Mouse (Mus musculus) gastrocnemius, postnatal 10 days (tissue): ENCODE data around the gene Rasgrp3. TPM values are rescaled to one million over a fixed set of nuclear protein-coding genes. Genes with fewer than 3 reads are reported as not detected.
A peak's percentile ranks its signal among the peaks of the same experiment; 100 is the strongest.
"Not testable (repeated sequence)": the region's sequence is repeated elsewhere in the genome, so short reads cannot be mapped to it uniquely, and the experiment has no call there.

Experiments
- DNase-seq: peaks from one replicate; pipeline ENCODE4 v3.0.0; 2021; ENCODE audit warnings: mixed read lengths
- total RNA-seq, 2 experiments: library from RNA; stranded (reverse); gene quantifications; 2 replicates each; pipeline ENCODE4 v1.2.3; 2021

The Rasgrp3 gene
- total RNA-seq, 2 experiments from 2014 or later, result 38.2 to 39.7 TPM

DNA sequence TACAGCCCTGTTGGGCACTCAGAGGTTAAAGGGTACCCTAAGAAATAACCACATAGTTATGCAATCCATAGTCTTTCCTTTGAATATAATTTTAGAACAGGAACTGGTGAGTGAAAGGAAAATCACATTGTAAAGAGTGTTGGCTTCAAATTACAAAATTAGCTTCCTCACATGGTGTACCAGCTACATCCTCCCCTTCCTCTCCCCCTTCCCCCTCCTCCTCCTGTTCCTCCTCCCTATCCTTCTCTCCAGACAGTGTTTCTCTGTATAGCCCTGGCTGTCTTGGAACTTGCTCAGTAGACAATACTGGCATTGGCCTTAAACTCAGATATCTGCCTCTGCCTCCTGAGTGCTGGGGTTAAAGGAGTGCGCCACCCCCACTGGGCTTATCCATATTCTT, 26.1 kb downstream of the Rasgrp3 start:
- no peak for DNase-seq

DNA sequence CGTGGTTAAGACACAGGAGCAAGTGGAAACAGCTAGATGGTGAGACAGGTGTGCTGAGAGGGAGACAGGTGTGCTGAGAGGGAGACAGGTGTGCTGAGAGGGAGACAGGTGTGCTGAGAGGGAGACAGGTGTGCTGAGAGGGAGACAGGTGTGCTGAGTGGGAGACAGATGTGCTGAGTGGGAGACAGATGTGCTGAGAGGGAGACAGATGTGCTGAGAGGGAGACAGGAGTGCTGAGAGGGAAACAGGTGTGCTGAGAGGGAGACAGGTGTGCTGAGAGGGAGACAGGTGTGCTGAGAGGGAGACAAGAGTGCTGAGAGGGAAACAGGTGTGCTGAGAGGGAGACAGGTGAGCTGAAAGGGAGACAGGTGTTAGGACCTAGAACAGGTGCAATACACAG, 27.5 kb downstream of the Rasgrp3 start:
- DNase-seq, result not testable (repeated sequence)

DNA sequence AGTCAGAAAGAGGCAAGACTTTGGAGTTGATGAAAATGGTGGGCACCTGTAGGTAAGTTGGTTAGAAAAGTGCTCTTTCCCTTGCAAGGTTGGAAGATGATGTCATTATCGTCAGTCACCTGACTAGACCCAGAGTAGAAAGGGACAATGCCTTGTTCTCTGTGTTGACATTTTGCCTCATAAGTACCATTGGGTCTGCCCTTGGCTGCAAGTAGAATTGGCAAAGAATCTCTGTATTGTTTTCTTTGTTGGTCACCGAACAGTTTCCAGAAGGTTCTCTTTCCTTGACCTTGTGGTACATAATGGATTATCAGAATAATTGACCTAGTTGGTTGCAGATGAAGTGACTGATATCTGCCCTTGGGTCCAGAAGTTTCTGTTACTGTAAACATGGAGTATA, 27.9 kb downstream of the Rasgrp3 start:
- DNase-seq, result no peak

DNA sequence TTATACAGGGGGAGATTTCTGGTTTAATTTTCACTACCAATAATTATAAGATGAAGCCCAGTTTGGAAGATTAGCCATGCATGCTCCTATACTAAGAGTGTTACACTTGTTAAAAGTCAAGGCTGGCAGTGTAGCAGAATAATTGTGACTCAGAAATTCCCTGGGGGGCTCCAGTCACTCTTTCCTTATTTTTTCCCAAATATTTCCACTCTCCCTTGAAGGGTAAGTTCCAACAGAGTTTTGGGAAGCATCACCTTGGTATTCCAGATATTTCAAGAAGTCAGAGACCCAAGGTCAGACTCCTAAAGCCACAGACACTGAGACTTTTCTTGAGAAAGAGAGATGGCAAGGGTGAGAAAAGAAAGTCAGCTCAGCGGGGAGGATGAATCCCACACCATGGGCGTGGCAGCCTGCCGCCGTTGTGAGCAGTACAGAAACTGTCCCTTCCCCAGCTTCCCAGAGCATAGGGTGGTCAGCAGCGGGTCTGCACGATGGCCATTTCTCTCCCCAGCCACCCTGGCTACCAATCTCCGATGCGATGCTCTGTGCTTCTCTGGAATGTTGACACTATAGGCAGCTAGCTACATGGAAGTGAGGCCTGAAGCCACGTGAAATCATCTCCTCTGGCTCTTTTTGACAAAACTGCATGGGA, 28.8 kb downstream of the Rasgrp3 start:
- DNase-seq, result no peak

DNA sequence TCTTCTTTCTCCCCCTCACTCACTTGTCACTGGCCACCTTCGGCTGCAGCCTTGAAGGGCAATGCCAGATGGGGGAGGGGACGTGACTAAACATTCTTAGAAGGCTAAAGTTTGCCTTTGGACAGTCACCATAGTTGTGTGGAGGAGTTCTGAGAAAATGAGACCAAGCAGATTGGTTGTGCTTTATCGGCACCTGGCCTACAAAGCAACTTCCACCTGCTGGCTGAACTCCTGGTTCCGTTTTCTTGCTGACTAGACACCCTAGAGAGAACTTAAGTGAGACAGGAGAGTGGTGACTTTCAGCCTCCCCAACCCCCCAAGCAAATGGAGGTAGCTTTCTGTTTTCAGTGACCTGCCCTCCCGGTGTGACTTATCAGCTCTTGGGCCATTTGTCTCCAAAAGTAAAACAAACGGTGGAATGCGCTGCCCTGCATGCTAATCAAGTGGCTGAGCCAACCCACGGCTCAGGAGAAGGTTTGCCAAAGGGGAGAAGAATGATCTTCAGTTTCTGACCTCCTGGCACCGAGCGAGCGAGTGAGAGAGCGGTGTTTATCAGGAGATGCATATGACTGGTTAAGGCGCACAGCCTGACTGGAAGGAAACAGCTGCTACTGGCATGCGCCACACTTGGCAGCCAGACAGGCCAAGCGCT, 29.4 kb downstream of the Rasgrp3 start:
- peak; percentile 84 for DNase-seq

DNA sequence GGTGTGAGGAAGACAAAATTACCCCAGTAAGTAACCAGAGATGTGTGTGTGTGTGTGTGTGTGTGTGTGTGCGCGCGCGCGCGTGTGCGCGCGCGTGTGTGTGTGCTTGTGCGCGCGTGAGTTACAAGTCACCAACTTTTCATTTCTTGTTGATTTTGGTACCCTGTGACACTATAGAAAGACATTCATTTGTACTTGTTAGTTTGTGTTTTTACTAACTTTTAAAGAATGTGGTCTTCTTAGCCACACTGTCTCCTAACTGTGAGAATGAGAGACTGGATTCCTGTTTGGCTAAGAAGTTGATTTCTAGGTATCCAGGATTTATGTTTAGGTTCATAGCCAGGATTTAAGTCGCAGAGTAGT, 29.9 kb downstream of the Rasgrp3 start:
- no peak for DNase-seq

DNA sequence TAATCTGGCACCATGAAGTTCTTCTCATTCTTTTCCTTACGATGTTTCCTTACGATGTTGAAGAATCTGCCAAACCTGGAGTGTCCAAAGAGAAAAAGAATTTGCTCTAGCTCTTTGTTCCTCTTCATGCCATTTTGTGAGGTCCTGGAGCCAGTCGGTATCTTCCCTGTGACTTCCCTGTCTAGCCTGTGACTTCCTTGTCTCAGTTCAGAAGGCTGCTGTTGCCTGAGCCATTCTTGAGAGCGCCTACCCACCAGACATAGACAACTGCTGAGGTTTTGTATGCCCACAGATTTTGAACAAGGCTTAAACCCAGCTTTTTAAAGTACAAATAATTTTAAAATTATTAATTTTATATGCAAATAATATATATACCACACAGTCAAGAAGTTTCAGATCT, 31.3 kb downstream of the Rasgrp3 start:
- no peak for DNase-seq

DNA sequence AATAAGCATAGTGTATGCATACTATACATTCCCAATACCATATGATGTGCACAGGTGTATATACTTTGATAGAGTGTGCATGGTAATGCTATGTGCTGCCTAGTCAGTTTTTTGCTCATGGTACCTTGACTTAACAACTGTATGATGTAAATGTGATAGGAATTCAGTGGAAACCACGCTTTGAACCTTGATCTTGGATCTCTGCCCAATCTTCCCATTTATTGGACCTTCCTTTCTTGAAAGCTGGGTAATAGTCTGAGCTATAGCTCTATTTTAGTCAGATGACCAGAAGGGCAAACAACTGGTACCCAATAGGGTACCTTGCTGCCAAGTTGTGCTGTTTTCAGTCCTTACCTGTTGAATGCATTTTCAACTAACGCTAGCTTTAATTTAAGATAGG, 31.8 kb downstream of the Rasgrp3 start:
- DNase-seq, result no peak

DNA sequence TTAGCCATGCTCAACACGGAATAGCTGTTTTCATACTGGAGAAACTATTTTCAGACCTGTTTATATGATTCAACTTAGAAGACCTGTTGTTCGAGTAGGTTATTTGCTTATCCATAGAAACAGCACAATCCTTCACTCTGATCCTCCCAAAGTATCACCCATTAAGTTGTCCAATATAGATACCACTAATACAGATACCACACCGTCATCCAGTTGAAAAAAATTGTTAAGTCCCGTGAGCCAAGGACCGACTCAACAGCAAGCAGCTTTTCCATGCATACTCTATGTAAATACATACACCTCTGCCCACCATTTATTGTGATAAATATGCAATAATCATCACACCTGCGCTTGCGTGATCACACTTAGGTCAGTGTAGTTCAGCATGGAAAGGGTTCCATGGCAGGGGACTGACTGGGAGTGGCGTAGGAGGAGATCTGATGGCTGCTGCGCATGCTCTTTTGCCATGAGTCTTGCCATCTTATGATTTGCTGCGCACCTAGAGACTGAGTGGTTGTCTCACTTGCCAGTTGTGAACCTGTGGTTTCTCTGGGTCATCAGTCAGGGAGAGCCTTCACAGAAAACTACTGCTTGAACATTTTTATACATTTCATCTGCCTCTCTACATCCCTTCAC, 32.9 kb downstream of the Rasgrp3 start:
- no peak for DNase-seq

DNA sequence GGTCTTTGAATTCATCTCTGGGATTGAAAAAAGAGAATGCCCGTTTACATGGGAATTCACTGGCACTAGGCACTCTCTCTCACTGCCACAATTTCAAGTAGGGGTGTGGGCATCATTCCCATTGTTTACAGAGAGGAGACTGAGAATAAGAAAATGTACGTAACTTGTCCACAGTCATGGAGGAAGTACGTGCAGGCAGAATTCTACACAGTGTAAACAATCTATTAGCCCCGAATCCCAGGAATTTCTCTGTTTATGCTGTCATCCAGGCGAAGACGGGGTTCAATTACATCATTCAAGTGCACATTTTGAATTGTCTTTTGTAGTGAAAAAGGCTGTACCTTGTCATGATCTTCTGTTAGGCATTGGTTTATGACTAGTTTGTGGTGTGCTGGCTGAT, 34.6 kb downstream of the Rasgrp3 start:
- DNase-seq, result no peak

DNA sequence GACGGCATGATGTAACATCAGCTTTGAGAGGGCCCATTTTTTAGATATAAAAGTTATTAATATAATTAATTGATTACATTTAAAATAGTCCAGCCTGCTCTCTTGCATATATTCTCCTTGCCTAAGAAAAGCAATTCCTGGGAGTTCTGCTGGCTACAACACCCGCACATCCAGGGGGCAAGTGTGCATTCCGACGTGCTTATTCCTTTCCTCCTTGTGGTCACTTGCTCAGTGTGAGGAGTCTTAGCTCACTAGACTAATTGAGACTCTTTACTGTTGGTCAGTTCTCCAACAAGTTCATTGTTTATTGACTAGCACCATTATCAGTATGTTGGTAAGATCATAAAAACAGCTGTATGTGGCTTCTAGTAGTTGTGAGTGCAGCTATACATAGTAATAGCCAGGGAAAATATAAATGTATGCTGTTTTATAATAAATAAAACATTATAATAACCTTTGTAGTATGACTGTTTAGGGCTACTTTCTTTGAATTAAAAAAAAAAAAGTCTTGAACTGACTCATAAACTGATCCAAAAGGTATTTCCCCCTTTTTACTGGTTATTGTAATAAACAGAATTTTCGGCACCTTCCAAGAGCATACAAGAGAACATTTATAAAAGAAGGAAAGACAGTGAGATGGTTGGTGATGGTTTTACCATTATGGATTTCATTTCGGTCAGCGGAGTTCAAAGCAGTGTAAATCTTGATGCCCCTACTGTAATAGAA, 35.4 kb downstream of the Rasgrp3 start:
- no peak for DNase-seq

DNA sequence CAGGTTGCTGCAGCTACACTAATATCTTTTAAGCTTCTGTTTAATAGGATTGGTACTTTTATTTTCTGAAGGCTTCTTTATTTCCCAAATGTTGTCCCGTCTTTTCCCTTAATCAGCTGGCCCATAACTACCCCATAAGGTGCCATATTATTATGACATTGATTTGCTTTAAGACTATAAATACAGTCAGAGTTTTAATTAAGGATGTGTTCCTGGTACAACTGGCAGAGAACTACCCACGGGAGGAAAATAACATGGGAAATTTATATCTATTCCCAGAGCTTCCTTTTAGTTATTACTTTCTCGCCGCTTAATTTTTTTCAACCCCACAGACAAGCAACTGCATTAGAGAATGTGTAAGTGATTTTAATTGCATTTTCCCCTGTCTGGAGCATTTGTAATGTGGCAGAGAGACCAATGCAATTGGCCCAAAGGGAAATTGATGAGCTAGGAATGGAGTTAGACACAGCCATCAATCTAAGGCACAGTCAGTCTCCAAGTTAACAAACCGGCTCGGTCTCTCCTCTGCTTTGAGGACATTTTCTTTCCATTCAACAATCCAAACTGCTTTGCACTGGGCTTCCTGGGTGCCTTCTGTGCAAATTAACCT, 36.1 kb downstream of the Rasgrp3 start:
- no peak for DNase-seq

DNA sequence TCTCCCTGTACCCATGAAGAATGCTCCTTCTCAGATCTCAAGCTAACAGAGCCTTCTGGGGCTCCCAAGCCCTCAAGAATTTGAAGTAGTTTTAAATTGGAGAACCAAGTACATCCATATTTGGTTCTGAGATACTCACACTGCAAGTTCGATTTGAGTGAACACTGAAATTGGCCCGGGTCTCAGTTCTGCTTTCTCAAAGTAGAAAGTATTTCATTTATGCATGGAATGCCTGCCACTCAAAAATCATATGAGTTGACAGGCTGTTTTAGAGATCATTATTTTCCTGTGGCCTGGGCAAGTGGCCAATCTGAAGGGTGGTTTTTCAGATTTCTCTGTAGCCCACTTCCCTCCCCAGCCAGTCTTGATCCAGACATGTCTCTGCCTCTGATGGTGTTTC, 36.7 kb downstream of the Rasgrp3 start:
- peak; percentile 12 for DNase-seq

DNA sequence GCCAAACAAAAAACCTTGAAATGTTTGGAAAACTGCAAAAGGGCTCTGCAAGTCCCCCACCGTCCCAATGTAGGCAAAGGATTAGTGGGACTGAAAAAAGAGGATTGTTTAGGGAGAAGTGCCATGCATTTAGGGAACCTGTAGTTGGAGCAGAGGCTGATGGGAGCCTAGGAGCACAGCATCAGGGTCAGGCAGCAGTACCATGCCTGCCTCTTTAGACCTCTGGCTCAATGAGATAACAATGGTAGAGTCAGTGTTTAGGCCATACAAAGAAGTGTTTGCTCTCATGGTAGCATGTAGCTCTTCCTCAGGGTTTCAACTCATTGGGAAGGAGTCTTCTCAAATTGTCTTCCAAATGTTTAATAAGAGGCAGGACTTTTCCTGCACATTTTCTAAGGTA, 40.3 kb downstream of the Rasgrp3 start:
- no peak for DNase-seq

DNA sequence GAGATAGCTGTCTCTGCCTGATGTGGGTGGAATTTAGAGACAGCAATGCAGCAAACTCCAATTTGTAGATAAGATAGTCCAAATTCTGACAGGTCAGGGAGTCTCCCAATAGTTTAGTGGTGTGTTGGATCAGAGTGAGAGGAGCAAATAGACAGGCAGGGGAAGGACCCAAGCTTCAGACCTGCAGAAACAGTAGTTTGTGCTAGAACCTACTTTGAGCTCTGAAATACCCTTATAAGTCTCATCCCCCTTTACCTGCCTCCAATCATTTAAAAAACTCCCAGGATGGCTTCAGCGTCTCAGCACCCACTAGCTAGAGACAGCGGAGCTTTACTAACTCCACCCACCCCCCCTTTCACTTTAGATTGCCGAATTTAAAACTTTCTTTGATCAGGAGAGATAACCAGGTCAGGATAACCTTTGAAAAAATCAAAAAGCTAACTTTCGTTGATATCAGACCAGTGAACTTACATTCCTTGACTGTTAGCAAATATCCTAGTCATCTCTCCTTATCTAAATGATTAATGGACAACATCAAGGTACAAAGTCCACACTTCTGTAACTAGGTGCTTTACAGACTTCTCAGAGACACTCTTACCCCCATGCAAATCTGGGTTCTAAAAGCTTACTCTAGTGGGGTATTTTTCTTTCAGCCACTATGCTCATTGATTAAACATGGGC, 41.2 kb downstream of the Rasgrp3 start:
- no peak for DNase-seq

DNA sequence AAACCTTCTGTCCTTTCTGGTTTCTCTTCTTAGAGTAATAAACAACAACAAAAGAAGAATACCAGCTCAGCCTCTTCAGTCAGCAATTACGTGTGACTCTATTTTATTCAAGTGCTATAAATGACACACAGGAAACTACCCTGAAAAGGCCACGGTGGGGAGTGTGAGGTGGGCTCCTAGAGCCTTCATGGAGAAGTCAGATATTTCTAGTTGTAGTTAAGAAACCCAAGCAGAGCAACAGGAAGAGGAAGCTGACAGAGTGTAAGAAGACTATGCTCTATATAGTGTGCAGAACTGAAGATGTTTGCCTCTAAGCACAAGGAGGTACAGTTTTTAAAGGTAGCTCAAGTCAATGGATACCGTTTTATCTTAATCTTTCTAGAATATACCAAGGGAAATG, 42.0 kb downstream of the Rasgrp3 start:
- no peak for DNase-seq

DNA sequence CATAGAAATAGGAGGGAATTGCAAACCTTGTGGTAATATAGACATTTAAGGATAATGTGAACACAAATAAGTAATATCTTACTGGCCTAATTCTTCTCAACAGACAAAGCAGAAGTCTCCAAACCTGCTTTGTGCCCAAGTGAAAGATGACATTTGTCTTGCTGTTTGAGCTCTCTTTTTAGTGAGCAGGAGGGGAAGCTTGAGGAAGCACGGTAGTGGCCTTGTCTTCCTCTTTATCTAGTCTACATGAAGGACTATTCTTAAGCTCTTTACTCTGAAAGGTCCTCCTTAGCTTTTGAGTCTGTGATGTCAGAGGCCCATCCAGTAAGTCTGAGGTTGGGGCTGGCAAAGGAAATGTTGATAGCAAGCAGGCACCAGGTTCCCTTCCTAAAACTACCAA, 43.1 kb downstream of the Rasgrp3 start:
- no peak for DNase-seq

DNA sequence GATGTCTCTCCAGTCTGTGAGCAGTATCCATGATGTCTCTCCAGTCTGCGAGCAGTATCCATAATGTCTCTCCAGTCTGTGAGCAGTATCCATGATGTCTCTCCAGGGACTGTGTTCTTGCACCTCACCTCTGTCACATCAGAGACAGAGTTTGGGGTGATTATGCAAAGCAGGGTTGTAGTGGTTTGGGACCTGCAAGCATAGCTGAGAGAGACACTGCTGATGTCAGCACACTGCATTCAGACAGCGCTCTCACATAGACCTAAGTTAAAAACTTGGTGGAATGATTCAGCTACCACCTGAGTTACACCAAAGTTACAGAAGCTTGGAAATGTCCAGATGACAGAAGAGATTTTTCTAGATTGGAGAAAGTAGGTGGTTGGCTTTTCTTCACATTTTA, 44.0 kb downstream of the Rasgrp3 start:
- DNase-seq, result no peak

DNA sequence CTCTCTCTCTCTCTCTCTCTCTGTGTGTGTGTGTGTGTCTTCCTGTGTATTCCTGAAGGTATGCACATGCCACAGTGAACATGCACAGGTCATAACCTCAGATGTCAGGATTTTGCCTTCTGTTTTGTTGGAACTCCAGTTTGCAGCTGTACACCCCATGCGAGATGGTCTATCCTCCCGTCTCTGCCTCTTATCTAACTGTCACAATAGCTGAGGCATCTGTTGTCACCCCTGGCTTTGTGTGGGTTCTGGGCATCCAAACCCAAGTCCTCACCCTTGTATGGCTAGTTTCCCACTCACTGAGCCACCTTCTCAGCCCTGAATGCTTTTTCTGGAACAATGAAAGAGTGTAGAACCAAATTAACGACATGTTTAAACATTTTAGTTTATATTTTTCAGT, 44.7 kb downstream of the Rasgrp3 start:
- no peak for DNase-seq

DNA sequence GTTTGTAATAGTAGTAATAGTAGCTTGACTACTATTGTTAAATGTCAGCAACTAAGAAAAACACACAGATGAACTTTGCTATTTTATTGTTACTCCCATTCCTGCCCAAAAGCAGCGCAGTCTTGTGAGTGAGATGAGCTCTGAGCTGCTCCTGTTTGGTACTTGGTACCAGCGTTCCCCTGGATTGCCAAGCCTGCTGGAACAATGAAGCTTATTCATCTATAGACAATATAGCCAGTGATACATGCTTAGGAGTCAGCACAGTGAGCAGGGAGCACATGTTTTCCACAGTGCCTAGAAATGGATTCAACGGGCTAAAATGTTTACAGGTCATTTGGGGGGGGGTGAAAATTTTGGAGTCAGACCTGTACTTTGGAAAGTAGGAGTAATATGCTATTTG, 50.5 kb downstream of the Rasgrp3 start:
- no peak for DNase-seq

DNA sequence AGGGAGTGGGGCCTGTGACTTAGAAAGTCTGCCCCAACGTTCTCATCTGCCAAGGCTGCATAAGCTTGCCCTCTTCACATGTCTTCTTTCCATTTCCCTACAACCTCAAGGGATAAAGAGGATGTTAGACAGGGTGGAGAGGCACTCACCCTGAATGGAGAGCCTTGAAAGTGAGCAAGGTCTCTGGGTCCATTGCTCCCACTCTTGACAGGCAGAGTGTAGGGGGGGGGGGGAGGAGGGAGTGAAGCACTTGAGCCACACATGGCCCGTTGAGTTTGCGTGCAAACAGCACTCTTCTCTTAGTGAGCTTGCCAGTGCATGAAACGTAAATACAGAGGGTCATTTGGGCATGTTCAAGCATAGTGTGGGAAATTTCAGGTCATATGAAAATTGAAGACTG, 59.5 kb downstream of the Rasgrp3 start:
- DNase-seq, result no peak

DNA sequence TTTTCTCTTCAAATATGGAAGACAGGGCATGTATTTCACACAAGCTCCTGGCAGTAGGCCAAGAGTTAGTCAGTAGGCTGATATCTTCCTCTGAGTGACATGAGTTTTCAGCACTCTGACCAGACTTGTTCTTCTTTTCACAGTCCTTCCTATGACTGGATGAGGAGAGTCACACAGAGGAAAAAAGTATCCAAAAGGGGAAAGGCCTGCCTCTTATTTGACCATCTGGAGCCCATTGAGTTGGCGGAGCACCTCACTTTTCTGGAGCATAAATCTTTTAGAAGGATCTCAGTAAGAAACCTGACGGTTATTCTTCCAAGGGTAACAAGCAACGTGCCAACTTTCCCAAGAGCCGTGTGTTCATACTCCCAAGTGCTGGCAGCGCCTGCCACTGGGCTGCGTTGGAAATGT, 62.5 kb downstream of the Rasgrp3 start:
- no peak for DNase-seq
